Mouse (Mus musculus) urinary bladder, adult 18-20 months (tissue): Measurements from ENCODE around the gene Prss22.

Experiments used
- DNase-seq, 2 experiments: peaks; one replicate each; pipeline ENCODE4 v3.0.0; 2022; ENCODE audit warnings: low spot score in 2 of 2, mixed read lengths in 2 of 2

The Prss22 gene

DNA sequence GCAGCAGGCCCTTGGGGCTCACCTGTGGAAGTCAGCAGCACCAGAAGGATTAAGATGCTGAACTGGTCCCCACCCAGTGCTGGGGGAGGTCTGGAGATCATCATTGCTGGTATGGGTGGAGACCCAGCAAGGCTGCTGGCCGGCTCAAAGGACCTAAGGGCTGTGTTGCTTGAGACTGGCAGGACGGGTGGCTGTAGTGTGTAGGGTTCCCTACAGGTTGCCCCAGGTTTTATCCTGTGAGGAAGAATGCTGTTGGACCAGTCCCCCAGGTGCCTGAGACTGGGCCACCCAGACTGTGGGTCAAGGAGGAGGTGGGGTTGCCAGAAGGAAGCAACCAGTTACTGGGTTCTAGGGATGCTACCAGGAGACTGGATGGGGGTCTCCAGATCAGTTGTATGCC, at the start of gene Prss22:
Prss22 (minus strand) TSS at position 200 of the 400 bp plus-strand sequence.
- DNase-seq: peak; percentile 65 to 79

- DNase-seq: no peak
These were observed 48.1 kb upstream of the Prss22 start for GRCm38 (mm10) chr17:24046026-24046425.

- DNase-seq: no peak
These were observed 47.7 kb upstream of the Prss22 start for GRCm38 (mm10) chr17:24045608-24046007.

- DNase-seq: no peak
These were observed 46.6 kb upstream of the Prss22 start for GRCm38 (mm10) chr17:24044482-24044881.

- peak in 1 of 2 experiments; percentile 23 for DNase-seq
These were observed 39.9 kb upstream of the Prss22 start, which contains the start of gene Prss27 for GRCm38 (mm10) chr17:24037844-24038243. Gene Prss27, plus strand, starts transcription at chr17:24038144.

GRCm38 (mm10) chr17:24037360-24037759, 39.5 kb upstream of the Prss22 start:
- DNase-seq: peak in 1 of 2 experiments; percentile 20

GRCm38 (mm10) chr17:24036954-24037353, 39.1 kb upstream of the Prss22 start:
- DNase-seq: no peak

- no peak for DNase-seq
These were observed 37.2 kb upstream of the Prss22 start for GRCm38 (mm10) chr17:24035087-24035486.

DNA sequence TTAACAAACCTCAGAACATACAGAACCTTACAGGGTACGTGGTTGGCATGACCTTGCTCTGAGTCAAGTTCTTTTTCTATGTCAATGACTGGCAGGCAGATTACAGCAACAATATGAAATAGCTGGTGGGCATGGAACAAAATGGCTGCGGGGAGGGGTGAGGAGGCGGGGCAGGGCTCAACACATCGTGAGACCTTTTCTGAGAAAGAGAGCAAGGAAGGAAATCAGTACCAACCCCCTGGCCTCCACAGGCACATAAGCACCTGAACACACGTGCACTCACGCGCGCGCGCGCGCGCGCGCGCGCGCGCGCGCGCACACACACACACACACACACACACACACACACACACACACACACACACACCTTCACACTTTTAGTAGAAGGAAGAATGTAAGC, 32.7 kb upstream of the Prss22 start:
- no peak for DNase-seq

GRCm38 (mm10) chr17:24029477-24029876, 31.6 kb upstream of the Prss22 start:
- no peak for DNase-seq

GRCm38 (mm10) chr17:24021375-24022199, 23.7 kb upstream of the Prss22 start:
- DNase-seq: peak in 1 of 2 experiments; percentile 64

DNA sequence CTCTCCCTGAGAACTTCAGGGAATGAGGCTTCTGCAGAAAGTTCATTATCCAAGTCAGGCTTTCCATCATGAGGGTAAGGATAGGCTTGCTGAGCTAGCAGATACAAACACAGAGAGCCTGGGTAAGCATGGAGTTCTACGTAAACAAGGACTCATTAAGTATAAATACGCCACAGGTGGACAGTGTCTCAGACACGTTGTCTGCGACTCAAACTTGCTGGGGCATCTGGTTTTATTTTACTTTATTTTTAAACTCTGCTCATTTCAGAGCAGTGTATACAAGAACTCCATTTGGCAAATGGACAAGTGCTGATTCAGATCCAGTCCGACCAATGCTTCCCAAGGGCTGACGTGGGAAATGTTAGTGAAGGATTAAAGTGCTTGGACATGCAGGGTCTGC, 22.8 kb upstream of the Prss22 start:
- peak in 1 of 2 experiments; percentile 18 for DNase-seq

DNA sequence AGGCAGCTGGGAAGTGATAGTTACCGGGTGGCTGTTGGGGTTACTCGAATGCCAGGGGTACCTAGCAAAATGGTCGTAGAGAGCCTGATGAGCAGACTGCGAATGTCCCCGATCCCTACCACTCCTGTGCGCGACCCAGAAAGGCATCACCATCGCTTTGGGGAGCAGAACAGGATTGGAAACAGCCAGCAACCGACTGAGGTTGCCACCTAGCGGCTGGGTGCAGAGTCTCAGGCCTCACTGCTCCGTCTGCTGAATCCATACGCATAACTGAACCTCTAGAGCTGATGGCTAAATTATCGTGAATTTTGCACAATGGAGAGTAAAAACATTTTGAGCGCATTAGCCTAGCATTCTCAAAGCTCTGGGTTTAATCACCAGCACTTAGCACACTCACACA, 17.8 kb upstream of the Prss22 start:
- no peak for DNase-seq

DNA sequence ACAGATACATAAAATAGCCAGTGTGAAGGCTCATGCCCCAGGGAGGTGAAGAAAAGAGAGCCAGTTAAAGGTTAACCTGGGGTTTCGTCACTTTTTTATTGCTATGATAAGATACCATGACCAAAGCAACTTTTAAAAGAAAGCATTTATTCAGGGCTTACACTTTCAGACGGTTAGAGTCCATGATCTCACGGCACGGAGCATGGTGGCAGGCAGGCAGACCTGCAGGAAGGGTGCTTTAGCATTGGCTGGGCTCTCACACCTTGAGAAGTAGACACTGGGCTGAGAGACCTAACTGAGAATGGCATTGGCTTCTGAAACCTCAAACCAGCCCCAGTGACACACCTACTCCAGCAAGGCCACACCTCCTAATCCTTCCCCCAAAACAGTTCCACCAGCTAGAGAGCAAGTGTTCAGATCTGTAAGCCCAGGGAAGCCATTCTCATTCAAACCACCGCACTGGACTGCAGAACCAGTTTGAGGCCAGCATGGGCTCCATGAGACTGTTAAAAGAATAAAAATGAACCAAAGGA, 16.6 kb upstream of the Prss22 start:
- no peak for DNase-seq

DNA sequence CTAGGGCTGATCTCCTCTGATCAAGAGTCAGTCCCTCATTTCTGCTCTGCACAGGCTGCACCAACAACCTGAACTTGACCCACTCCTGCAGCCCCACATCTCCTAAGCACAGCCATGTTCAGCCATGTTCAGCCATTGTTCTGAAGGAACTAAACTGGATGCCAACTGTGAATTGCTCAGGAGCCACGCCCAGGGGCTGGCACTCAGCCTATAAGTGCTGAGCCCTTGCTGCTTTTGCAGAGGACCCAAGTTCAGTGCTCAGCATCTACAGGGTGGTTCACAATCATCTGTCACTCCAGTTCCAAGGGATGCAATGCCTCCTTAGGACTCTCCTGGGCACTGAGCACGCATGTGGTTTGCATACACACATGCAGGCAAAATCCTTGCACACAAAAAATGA, 15.0 kb upstream of the Prss22 start:
- DNase-seq: no peak

- no peak for DNase-seq
These were observed 11.7 kb upstream of the Prss22 start for GRCm38 (mm10) chr17:24009617-24010016.

DNA sequence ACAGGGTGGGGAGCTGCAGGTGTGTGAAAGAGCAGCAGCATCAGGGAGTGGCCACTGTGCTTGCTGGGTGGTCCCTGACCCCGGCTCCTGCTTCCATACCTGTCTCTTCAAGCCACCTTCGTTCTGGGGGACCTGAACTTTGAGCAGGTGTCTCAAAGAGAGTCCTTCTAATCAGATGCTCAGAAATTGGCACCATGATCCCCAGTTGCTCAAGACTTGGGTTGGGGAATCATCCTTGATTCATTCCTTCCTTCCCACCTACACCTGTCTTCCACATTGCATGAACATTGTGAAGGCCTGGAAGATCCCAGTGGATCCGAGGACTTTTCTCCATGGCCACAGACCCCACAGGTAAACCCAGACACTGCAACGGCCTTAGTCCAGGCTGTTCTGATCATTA, 10.2 kb upstream of the Prss22 start:
- DNase-seq: no peak

- DNase-seq: no peak
These were observed 9.5 kb upstream of the Prss22 start for GRCm38 (mm10) chr17:24007391-24007790.

GRCm38 (mm10) chr17:24006930-24007329, 9.0 kb upstream of the Prss22 start:
- no peak for DNase-seq

DNA sequence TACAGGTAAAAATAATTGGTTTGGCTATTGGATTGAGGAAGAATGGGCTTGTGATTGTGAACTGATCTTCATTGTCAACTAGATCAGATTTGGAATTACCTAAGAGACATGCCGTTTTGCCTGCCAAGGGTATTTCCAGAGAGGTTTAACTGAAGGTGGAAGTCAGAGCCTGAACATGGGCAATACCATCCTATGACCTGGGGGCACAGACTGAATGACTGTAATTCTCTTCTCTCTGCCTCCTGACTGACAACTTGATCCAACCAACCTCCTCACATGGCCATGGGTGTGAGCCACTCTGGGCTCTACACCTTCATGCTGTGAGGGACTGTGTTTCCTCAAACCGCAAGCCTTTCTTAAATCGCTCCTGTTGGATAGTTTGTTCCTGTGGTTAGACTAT, 7.1 kb upstream of the Prss22 start:
- no peak for DNase-seq

- DNase-seq: no peak
These were observed 6.3 kb upstream of the Prss22 start for GRCm38 (mm10) chr17:24004071-24004665.

DNA sequence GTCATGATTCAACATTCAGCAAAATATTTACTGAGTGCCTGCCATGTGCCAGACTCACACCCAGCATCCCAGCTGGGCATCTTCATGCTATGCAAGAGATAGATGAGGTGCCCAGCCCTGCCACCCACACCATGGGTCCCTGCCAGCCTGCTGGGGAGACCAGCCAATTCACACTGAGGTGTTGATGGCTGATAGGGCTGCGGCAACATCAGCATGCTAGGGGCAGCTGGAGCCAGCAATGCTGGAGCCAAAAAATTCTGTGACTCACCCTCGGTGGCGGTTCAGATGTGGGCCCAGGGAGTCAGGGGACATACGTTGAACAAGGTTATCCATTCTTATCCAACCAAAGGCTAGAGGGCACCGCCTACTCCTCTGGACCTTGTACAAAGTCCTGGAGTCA, 2.5 kb upstream of the Prss22 start:
- DNase-seq: peak in 1 of 2 experiments; percentile 33

DNA sequence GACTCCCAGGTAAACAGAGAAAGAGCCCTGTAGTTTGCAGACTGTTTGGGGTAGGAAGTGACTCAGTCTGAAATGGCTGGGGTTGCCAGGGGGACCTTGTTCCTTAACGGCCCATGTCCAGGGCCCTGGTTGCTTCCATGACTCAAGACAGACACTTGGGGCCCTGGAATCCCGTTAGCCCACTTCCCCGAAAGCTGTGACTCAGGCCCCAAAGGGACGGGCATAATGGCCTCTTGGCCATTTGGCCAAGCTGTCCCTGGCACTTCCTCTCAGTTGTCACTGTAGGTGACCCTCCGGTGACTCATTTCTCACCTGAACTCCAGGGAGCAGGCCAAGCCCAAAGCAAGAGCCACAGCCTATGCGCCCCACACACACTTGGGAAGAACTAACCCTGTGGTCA, 483 bp upstream of the Prss22 start:
- DNase-seq: peak; percentile 47 to 63
